Mouse (Mus musculus): ENCODE measurements around the gene Pard3b. TPM values are rescaled to one million over a fixed set of nuclear protein-coding genes. Genes with fewer than 3 reads are reported as not detected.

Gene Pard3b
- total and polyA plus RNA-seq, 2 experiments = 0.50 to 3.0 TPM

DNA sequence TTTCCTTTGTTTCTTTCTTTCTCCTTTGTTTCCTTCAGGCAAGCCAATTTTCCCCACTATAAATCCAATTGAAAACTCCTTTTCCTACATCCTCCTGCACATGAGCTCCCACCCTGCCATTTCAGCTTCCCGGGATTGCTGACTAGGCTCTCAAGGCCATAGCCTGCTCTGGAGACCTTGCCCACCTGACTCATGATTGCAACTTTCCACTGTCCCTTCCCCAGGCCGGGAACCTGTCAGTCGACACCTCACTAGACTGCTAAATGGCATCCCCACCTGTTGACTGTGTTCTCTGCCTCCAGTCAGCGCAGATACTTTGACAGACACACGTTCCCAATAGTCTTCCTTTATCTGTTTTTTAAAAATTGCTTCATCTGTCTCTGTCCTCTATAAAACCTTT lies 795.3 kb downstream of the Pard3b start:
- Histone ChIP-seq H3K4me3 (ENCODE audit: insufficient read depth, low read depth, low read length) (no peak overlapping the region), H3K9ac (ENCODE audit: low read depth, low read length) (no peak overlapping the region), H3K27ac (replicated peaks; ENCODE audit: insufficient read depth, low read depth, low read length) (no peak overlapping the region), H3K27me3 (ENCODE audit: control insufficient read depth, insufficient read depth, low read length) (no peaks in the 10 kb centered on the region), H3K79me2 (ENCODE audit: control insufficient read depth, insufficient read depth, low read length) (no peaks in the 10 kb centered on the region), H3K36me3 (ENCODE audit: control insufficient read depth, insufficient read depth, low read length) (no peaks in the 10 kb centered on the region), H3K4me1 (ENCODE audit: control insufficient read depth, insufficient read depth, low read length) (no peaks in the 10 kb centered on the region)
- DNase-seq (ENCODE audit: extremely low read depth, low read depth, low spot score) = no peak
- no peak for TF ChIP-seq POLR2A (IDR thresholded peaks at IDR 0.05; ENCODE audit: extremely low read depth, insufficient read depth, low read length)
- no peak for TF ChIP-seq CTCF (IDR thresholded peaks at IDR 0.05; ENCODE audit: low read depth, low read length)
- 91% methylated on average over 5 of the region's 5 CpGs for WGBS

DNA sequence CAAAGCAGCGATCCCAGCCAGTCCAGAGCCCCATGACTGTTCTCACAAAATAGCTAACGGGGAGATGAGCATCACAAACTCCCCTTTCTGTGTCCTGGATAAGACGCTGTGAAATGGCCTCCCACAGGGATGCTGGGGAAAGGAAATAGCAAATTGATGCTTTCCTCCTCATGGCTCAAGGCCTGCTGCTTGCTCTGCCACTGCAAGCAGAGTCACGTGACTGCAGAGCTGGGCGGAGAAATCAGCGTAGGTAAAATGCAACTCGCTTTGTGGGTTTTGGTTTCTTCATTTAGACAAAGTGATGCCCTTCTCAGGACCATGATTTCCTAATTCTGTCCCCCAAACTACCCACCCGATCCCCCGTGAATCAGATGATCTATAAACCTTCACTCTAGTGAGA lies 797.2 kb downstream of the Pard3b start:
- H3K4me3 ChIP-seq (ENCODE audit: insufficient read depth, low read depth, low read length) = no peak overlapping the region
- 77% methylated on average over 9 of the region's 9 CpGs for WGBS
- H3K27me3 ChIP-seq (ENCODE audit: control insufficient read depth, insufficient read depth, low read length) = no peaks in the 10 kb centered on the region
- no peak overlapping the region for H3K9ac ChIP-seq (ENCODE audit: low read depth, low read length)
- no peaks in the 10 kb centered on the region for H3K79me2 ChIP-seq (ENCODE audit: control insufficient read depth, insufficient read depth, low read length)
- H3K4me1 ChIP-seq (ENCODE audit: control insufficient read depth, insufficient read depth, low read length) = no peaks in the 10 kb centered on the region
- TF ChIP-seq CTCF (IDR thresholded peaks at IDR 0.05; ENCODE audit: low read depth, low read length) (no peak), POLR2A (IDR thresholded peaks at IDR 0.05; ENCODE audit: extremely low read depth, insufficient read depth, low read length) (no peak)
- H3K36me3 ChIP-seq (ENCODE audit: control insufficient read depth, insufficient read depth, low read length) = no peaks in the 10 kb centered on the region
- H3K27ac ChIP-seq (replicated peaks; ENCODE audit: insufficient read depth, low read depth, low read length) = no peak overlapping the region
- no peak for DNase-seq (ENCODE audit: extremely low read depth, low read depth, low spot score)

DNA sequence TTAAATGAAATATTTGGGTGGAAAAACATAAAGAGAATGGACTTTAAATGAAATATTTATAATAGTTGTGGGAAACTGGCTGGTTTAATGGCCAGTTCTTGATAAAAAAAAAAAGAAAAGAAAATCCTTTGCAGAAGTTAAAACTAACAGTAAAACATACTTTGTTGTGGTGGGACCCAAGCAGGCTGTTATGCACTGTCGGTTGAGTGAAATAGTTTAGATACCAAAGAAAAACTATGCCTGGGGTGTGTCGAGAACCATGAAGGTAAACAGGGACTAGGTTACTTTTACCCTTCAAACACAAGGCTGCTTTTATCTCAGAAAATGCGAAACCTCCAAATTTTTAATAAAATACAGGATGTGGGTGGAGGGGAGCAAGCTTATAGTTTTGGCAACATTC lies 797.7 kb downstream of the Pard3b start:
- H3K36me3 ChIP-seq (ENCODE audit: control insufficient read depth, insufficient read depth, low read length) = no peaks in the 10 kb centered on the region
- no peak overlapping the region for H3K4me3 ChIP-seq (ENCODE audit: insufficient read depth, low read depth, low read length)
- no peaks in the 10 kb centered on the region for H3K27me3 ChIP-seq (ENCODE audit: control insufficient read depth, insufficient read depth, low read length)
- H3K79me2 ChIP-seq (ENCODE audit: control insufficient read depth, insufficient read depth, low read length) = no peaks in the 10 kb centered on the region
- TF ChIP-seq POLR2A (IDR thresholded peaks at IDR 0.05; ENCODE audit: extremely low read depth, insufficient read depth, low read length) (no peak), CTCF (IDR thresholded peaks at IDR 0.05; ENCODE audit: low read depth, low read length) (no peak)
- no peaks in the 10 kb centered on the region for H3K4me1 ChIP-seq (ENCODE audit: control insufficient read depth, insufficient read depth, low read length)
- H3K27ac ChIP-seq (replicated peaks; ENCODE audit: insufficient read depth, low read depth, low read length) = no peak overlapping the region
- no peak for DNase-seq (ENCODE audit: extremely low read depth, low read depth, low spot score)
- H3K9ac ChIP-seq (ENCODE audit: low read depth, low read length) = no peak overlapping the region
- WGBS = 90% methylated on average over 3 of the region's 3 CpGs

DNA sequence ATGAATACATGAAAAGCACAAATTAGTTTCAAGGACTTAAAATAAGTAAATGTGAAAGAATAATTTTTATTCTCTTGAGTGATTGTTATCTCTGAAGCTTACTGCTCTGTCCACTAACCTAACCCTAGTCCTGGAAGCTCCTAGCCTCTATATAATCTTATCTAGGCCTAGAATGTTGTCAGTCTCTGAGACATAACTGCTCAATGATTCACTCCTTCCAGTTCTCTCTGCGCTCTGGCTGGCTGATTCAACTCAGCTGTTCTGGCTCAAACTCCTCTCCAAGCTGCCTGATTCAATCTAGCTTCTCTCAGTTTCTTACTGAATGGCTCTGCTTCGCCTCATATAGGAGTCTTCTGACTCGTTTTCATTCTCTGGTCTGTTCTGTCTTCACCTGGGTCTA lies 798.9 kb downstream of the Pard3b start:
- 81% methylated on average over 3 of the region's 3 CpGs for WGBS
- DNase-seq (ENCODE audit: extremely low read depth, low read depth, low spot score) = no peak
- no peaks in the 10 kb centered on the region for H3K36me3 ChIP-seq (ENCODE audit: control insufficient read depth, insufficient read depth, low read length)
- no peak overlapping the region for H3K9ac ChIP-seq (ENCODE audit: low read depth, low read length)
- H3K27me3 ChIP-seq (ENCODE audit: control insufficient read depth, insufficient read depth, low read length) = no peaks in the 10 kb centered on the region
- no peak overlapping the region for H3K27ac ChIP-seq (replicated peaks; ENCODE audit: insufficient read depth, low read depth, low read length)
- no peaks in the 10 kb centered on the region for H3K4me1 ChIP-seq (ENCODE audit: control insufficient read depth, insufficient read depth, low read length)
- no peak overlapping the region for H3K4me3 ChIP-seq (ENCODE audit: insufficient read depth, low read depth, low read length)
- no peaks in the 10 kb centered on the region for H3K79me2 ChIP-seq (ENCODE audit: control insufficient read depth, insufficient read depth, low read length)
- TF ChIP-seq POLR2A (IDR thresholded peaks at IDR 0.05; ENCODE audit: extremely low read depth, insufficient read depth, low read length) = no peak

DNA sequence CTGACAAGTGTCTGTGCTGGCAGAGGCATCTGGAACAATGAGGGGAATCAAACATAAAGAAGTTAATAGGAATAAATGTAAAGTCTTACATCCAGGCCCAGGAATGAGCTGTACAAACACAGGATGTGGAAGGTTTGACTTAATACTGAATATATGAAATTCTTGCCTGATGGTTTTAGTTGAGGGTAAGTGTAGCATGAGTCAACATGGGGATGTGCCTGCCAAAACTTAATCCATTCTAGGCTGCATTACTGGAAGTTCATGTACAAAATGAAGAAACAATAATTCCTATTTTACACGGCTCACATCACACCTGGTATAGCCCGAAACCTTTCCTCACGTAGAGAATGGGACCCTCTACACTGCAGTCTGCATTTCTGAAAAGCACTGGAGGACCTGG lies 805.8 kb downstream of the Pard3b start:
- no peaks in the 10 kb centered on the region for H3K79me2 ChIP-seq (ENCODE audit: control insufficient read depth, insufficient read depth, low read length)
- H3K36me3 ChIP-seq (ENCODE audit: control insufficient read depth, insufficient read depth, low read length) = no peaks in the 10 kb centered on the region
- 94% methylated on average over 3 of the region's 3 CpGs for WGBS
- no peak overlapping the region for H3K4me3 ChIP-seq (ENCODE audit: insufficient read depth, low read depth, low read length)
- no peak overlapping the region for H3K9ac ChIP-seq (ENCODE audit: low read depth, low read length)
- TF ChIP-seq POLR2A (IDR thresholded peaks at IDR 0.05; ENCODE audit: extremely low read depth, insufficient read depth, low read length) = no peak
- TF ChIP-seq CTCF (IDR thresholded peaks at IDR 0.05; ENCODE audit: low read depth, low read length) = no peak
- no peak for DNase-seq (ENCODE audit: extremely low read depth, low read depth, low spot score)
- no peaks in the 10 kb centered on the region for H3K27me3 ChIP-seq (ENCODE audit: control insufficient read depth, insufficient read depth, low read length)
- no peaks in the 10 kb centered on the region for H3K4me1 ChIP-seq (ENCODE audit: control insufficient read depth, insufficient read depth, low read length)
- H3K27ac ChIP-seq (replicated peaks; ENCODE audit: insufficient read depth, low read depth, low read length) = no peak overlapping the region

DNA sequence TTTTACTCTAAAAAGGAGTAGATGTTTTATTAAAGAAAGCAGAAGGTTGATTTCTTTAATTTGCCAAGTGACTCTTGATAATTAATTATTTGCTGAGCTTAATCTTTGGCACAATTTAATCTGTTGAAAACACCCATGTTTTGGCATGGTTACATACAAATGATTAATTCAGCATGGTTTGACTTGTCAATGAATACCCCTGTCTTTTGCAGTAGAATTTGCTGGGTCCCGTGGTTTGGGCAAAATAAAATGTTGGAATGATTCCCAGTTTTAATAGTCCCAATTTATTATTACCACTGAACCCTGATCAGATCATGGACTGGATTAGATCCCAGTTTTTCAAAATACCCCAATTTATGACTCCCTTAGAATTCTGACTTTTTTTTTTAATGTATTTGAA lies 808.2 kb downstream of the Pard3b start:
- H3K4me1 ChIP-seq (ENCODE audit: control insufficient read depth, insufficient read depth, low read length) = no peaks in the 10 kb centered on the region
- H3K79me2 ChIP-seq (ENCODE audit: control insufficient read depth, insufficient read depth, low read length) = no peaks in the 10 kb centered on the region
- H3K4me3 ChIP-seq (ENCODE audit: insufficient read depth, low read depth, low read length) = no peak overlapping the region
- no peaks in the 10 kb centered on the region for H3K36me3 ChIP-seq (ENCODE audit: control insufficient read depth, insufficient read depth, low read length)
- DNase-seq (ENCODE audit: extremely low read depth, low read depth, low spot score) = no peak
- no peak overlapping the region for H3K9ac ChIP-seq (ENCODE audit: low read depth, low read length)
- H3K27ac ChIP-seq (replicated peaks; ENCODE audit: insufficient read depth, low read depth, low read length) = no peak overlapping the region
- TF ChIP-seq POLR2A (IDR thresholded peaks at IDR 0.05; ENCODE audit: extremely low read depth, insufficient read depth, low read length) = no peak
- TF ChIP-seq CTCF (IDR thresholded peaks at IDR 0.05; ENCODE audit: low read depth, low read length) = no peak
- 76% methylated on average over 1 of the region's 1 CpGs for whole genome bisulfite sequencing
- no peaks in the 10 kb centered on the region for H3K27me3 ChIP-seq (ENCODE audit: control insufficient read depth, insufficient read depth, low read length)

Measured in liver, adult 2 months (tissue).